Mouse (Mus musculus) embryonic facial prominence, embryonic 14.5 days (tissue): ENCODE results near the gene Olfr881. TPM values are rescaled to one million over a fixed set of nuclear protein-coding genes. Genes with fewer than 3 reads are reported as not detected.

ENCODE experiments used
- ATAC-seq: fragments of 200-750 bp; cut with Nextera tagmentation; 2 replicates; pipeline ENCODE4 v1.8.0; 2017; ENCODE audit warnings: low read depth, moderate number of reproducible peaks, moderate TSS enrichment
- DNase-seq: peaks from one replicate; pipeline ENCODE4 v3.0.0-alpha.2; 2015; ENCODE audit warnings: low spot score
- H3K27ac ChIP-seq: fragments of 300-500 bp; sonication (generic); replicated peaks from 2 replicates; pipeline ENCODE4 v1.5.1; 2014; ENCODE audit warnings: low read depth, mild to moderate bottlenecking, low read length, moderate library complexity
- H3K27me3 ChIP-seq: fragments of 300-500 bp; sonication (generic); replicated peaks from 2 replicates; pipeline ENCODE4 v1.6.1; 2014; ENCODE audit warnings: low read length; ENCODE audit not compliant: control insufficient read depth, insufficient read depth
- H3K36me3 ChIP-seq: fragments of 300-500 bp; sonication (generic); 2 replicates; pipeline ENCODE4 v1.6.1; 2014; ENCODE audit warnings: low read length, mixed read lengths; ENCODE audit not compliant: control insufficient read depth, insufficient read depth
- H3K4me1 ChIP-seq: fragments of 300-500 bp; sonication (generic); 2 replicates; pipeline ENCODE4 v1.6.1; 2014; ENCODE audit warnings: antibody characterized with exemption, low read length; ENCODE audit not compliant: control insufficient read depth, insufficient read depth
- H3K4me2 ChIP-seq: fragments of 300-500 bp; sonication (generic); 2 replicates; pipeline ENCODE4 v1.6.1; 2014; ENCODE audit warnings: low read depth, mild to moderate bottlenecking, low read length, moderate library complexity, mixed read lengths
- H3K4me3 ChIP-seq: fragments of 300-500 bp; sonication (generic); 2 replicates; pipeline ENCODE4 v1.5.1; 2014; ENCODE audit warnings: low read depth, mild to moderate bottlenecking, low read length
- H3K9ac ChIP-seq: fragments of 300-500 bp; sonication (generic); 2 replicates; pipeline ENCODE4 v1.6.1; 2014; ENCODE audit warnings: low read depth, mild to moderate bottlenecking, low read length, moderate library complexity, mixed read lengths
- H3K9me3 ChIP-seq: fragments of 300-500 bp; sonication (generic); 2 replicates; pipeline ENCODE4 v1.6.1; 2016; ENCODE audit warnings: low read length; ENCODE audit not compliant: control insufficient read depth
- WGBS: fragments of 180-500 bp; shearing (Covaris S2); extraction: QIAGEN DNeasy Blood & Tissue Kit; methylation state at CpG from one replicate; pipeline ENCODE4 v1.1.7; 2014; 5-methylcytosine and 5-hydroxymethylcytosine counted together
- polyA plus RNA-seq: library from polyadenylated mRNA; unstranded; fragments of >200 nt; fragmentation: Nextera tagmentation; extraction: Ambion mirVana; gene quantifications from 2 replicates; pipeline ENCODE4 v1.2.1, GENCODE M21; 2014

Olfr881 gene
- polyA plus RNA-seq, result not detected in 2 replicates

- no peaks in the 10 kb centered on the region for H3K9me3 ChIP-seq
- no peak within 1 kb of the TSS for H3K27ac ChIP-seq
- no peaks in the 10 kb centered on the region for H3K27me3 ChIP-seq
- no peak within 1 kb of the TSS for H3K4me2 ChIP-seq
- H3K9ac ChIP-seq, result no peak within 1 kb of the TSS
- no peaks in the 10 kb centered on the region for H3K4me1 ChIP-seq
- ATAC-seq (no peak), DNase-seq (no peak)
- no peak within 1 kb of the TSS for H3K4me3 ChIP-seq
- no peaks in the 10 kb centered on the region for H3K36me3 ChIP-seq
These were observed at the start of gene Olfr881 for GRCm38 (mm10) chr9:37991525-37991924. Olfr881 (plus strand) TSS chr9:37991825.

GRCm38 (mm10) chr9:37998581-37999204 is 7.1 kb downstream of the Olfr881 start:
- Histone ChIP-seq H3K36me3 (no peaks in the 10 kb centered on the region), H3K4me1 (no peaks in the 10 kb centered on the region), H3K9ac (no peak overlapping the region), H3K9me3 (no peaks in the 10 kb centered on the region), H3K4me3 (no peak overlapping the region), H3K4me2 (no peak overlapping the region), H3K27ac (no peak overlapping the region), H3K27me3 (no peaks in the 10 kb centered on the region)
- 43% methylated on average over 2 of the region's 2 CpGs for WGBS
- DNase-seq (peak; percentile 14), ATAC-seq (no peak)

GRCm38 (mm10) chr9:38000021-38000420 is 8.4 kb downstream of the Olfr881 start:
- DNase-seq (no peak), ATAC-seq (no peak)
- no peaks in the 10 kb centered on the region for H3K4me1 ChIP-seq
- H3K9ac ChIP-seq, result no peak overlapping the region
- H3K36me3 ChIP-seq, result no peaks in the 10 kb centered on the region
- H3K4me3 ChIP-seq, result no peak overlapping the region
- H3K27me3 ChIP-seq, result no peaks in the 10 kb centered on the region
- WGBS, result 55% methylated on average over 1 of the region's 1 CpGs
- no peaks in the 10 kb centered on the region for H3K9me3 ChIP-seq
- H3K27ac ChIP-seq, result no peak overlapping the region
- no peak overlapping the region for H3K4me2 ChIP-seq

GRCm38 (mm10) chr9:38025508-38025907 is 33.9 kb downstream of the Olfr881 start, which contains the start of gene Olfr883:
Olfr883 (plus strand) TSS chr9:38025808.
- Histone ChIP-seq H3K9ac (no peak within 1 kb of the TSS), H3K4me1 (no peaks in the 10 kb centered on the region), H3K36me3 (no peaks in the 10 kb centered on the region), H3K4me2 (no peak within 1 kb of the TSS), H3K4me3 (no peak within 1 kb of the TSS), H3K27me3 (no peaks in the 10 kb centered on the region), H3K9me3 (no peaks in the 10 kb centered on the region), H3K27ac (no peak within 1 kb of the TSS)
- DNase-seq, result no peak
- no peak for ATAC-seq
- 80% methylated on average over 1 of the region's 1 CpGs for WGBS

Other genes with a start within 250 kb of the Olfr881 start
- gene Olfr874, start 246.7 kb upstream of the Olfr881 start, polyA plus RNA-seq, result 0.14 and 0.25 TPM in 2 replicates
- gene Olfr875, start 220.0 kb upstream of the Olfr881 start, polyA plus RNA-seq, result 0.11 TPM in 1 of 2 replicates, not detected in the other
- 0.13 TPM in 1 of 2 replicates, not detected in the other for gene Olfr876, start 188.8 kb upstream of the Olfr881 start, polyA plus RNA-seq
- 0.07 TPM in 1 of 2 replicates, not detected in the other for gene Olfr877, start 137.6 kb upstream of the Olfr881 start, polyA plus RNA-seq
- 0.12 and 0.26 TPM in 2 replicates for gene Olfr145, start 95.1 kb upstream of the Olfr881 start, polyA plus RNA-seq
- gene Olfr878, start 74.0 kb upstream of the Olfr881 start, polyA plus RNA-seq, result 0.06 and 0.12 TPM in 2 replicates
- gene Olfr883, start 34.0 kb downstream of the Olfr881 start, polyA plus RNA-seq, result not detected in 2 replicates
- gene Olfr884, start 54.7 kb downstream of the Olfr881 start, polyA plus RNA-seq, result 0.13 and 0.14 TPM in 2 replicates
- not detected in 2 replicates for gene Olfr885, start 69.5 kb downstream of the Olfr881 start, polyA plus RNA-seq
- 0.07 TPM in 1 of 2 replicates, not detected in the other for gene Olfr887, start 92.2 kb downstream of the Olfr881 start, polyA plus RNA-seq
- not detected in 2 replicates for gene Olfr888, start 116.3 kb downstream of the Olfr881 start, polyA plus RNA-seq
- gene Olfr889, start 123.4 kb downstream of the Olfr881 start, polyA plus RNA-seq, result 0.04 TPM in 1 of 2 replicates, not detected in the other
- gene Olfr890, start 150.7 kb downstream of the Olfr881 start, polyA plus RNA-seq, result not detected in 2 replicates
- gene Olfr891, start 189.0 kb downstream of the Olfr881 start, polyA plus RNA-seq, result not detected in 2 replicates
- gene Olfr893, start 216.5 kb downstream of the Olfr881 start, polyA plus RNA-seq, result not detected in 2 replicates
- gene Olfr894, start 226.2 kb downstream of the Olfr881 start, polyA plus RNA-seq, result 0.07 TPM in 1 of 2 replicates, not detected in the other